In genomic region chr6:48623460-48623859, GRCm38 (mm10) we compare ENCODE assay signal across 32 mouse cellular contexts. TPM values are rescaled to one million over a fixed set of nuclear protein-coding genes. Genes with fewer than 3 reads are reported as not detected.
DNase-seq lines count a peak whose midpoint lies in the region; ATAC-seq and TF ChIP-seq lines count a peak whose summit lies in the region.
"Had no signal": no experiment of that assay in that cellular context is flagged by ENCODE, and none has a peak within 500 bp of the region (broad histone marks: within the 10 kb centered on the region; RNA-seq: fewer than 3 reads in every experiment).

No protein-coding gene starts in this region.

- peaks cover 21% of the 10 kb centered on the region for H3K36me3 ChIP-seq in forebrain, postnatal 0 days (ENCODE audit: insufficient read depth)
- peaks cover 35% of the 10 kb centered on the region for H3K36me3 ChIP-seq in forebrain, embryonic 13.5 days (ENCODE audit: poor library complexity, severe bottlenecking)
- peaks cover 22% of the 10 kb centered on the region for H3K36me3 ChIP-seq in midbrain, postnatal 0 days (ENCODE audit: insufficient read depth, low read length)
- H3K36me3 ChIP-seq in midbrain, embryonic 14.5 days (ENCODE audit: control insufficient read depth, insufficient read depth, low read length): peaks cover 30% of the 10 kb centered on the region

- H3K27ac ChIP-seq in forebrain, postnatal 0 days (ENCODE audit: low read depth, low read length): no peak overlapping the region
- no peak overlapping the region for H3K27ac ChIP-seq in forebrain, embryonic 13.5 days
- H3K27ac ChIP-seq in midbrain, postnatal 0 days (ENCODE audit: low read depth, low read length): no peak overlapping the region
- no peak overlapping the region for H3K27ac ChIP-seq in midbrain, embryonic 14.5 days (replicated peaks; ENCODE audit: low read depth, low read length)
- H3K27ac ChIP-seq: embryonic facial prominence, embryonic 13.5 days; heart, embryonic 15.5 days; hindbrain, embryonic 14.5 days; limb, embryonic 12.5 days had no signal

- H3K9me3 ChIP-seq in forebrain, postnatal 0 days (ENCODE audit: low read length): no peaks in the 10 kb centered on the region
- no peaks in the 10 kb centered on the region for H3K9me3 ChIP-seq in forebrain, embryonic 13.5 days (replicated peaks)
- no peaks in the 10 kb centered on the region for H3K9me3 ChIP-seq in midbrain, postnatal 0 days (ENCODE audit: low read length)
- no peaks in the 10 kb centered on the region for H3K9me3 ChIP-seq in midbrain, embryonic 14.5 days (ENCODE audit: control insufficient read depth, low read length)
- H3K9me3 ChIP-seq: embryonic facial prominence, embryonic 13.5 days; heart, embryonic 15.5 days; limb, embryonic 12.5 days had no signal

- no peak overlapping the region for H3K4me3 ChIP-seq in forebrain, postnatal 0 days (ENCODE audit: low read depth, low read length)
- no peak overlapping the region for H3K4me3 ChIP-seq in forebrain, embryonic 13.5 days
- no peak overlapping the region for H3K4me3 ChIP-seq in midbrain, postnatal 0 days (ENCODE audit: low read depth, low read length)
- no peak overlapping the region for H3K4me3 ChIP-seq in midbrain, embryonic 14.5 days (replicated peaks; ENCODE audit: low read depth, low read length)
- H3K4me3 ChIP-seq: embryonic facial prominence, embryonic 13.5 days; heart, embryonic 15.5 days; limb, embryonic 12.5 days had no signal

- H3K27me3 ChIP-seq in forebrain, postnatal 0 days (ENCODE audit: insufficient read depth, low read length): no peaks in the 10 kb centered on the region
- peaks cover 30% of the 10 kb centered on the region for H3K27me3 ChIP-seq in forebrain, embryonic 13.5 days
- 0 out of 2 replicates have a peak, but pooled peaks cover 7% of the 10 kb centered on the region for H3K27me3 ChIP-seq in midbrain, postnatal 0 days (ENCODE audit: insufficient read depth, low read length)
- H3K27me3 ChIP-seq in midbrain, embryonic 14.5 days (ENCODE audit: control insufficient read depth, insufficient read depth, low read length): peaks cover 12% of the 10 kb centered on the region

- WGBS in forebrain, postnatal 0 days: 32% methylated on average over 1 of the region's 1 CpGs
- WGBS in forebrain, embryonic 13.5 days: 27% methylated on average over 1 of the region's 1 CpGs
- WGBS in midbrain, postnatal 0 days: 65% methylated on average over 1 of the region's 1 CpGs
- WGBS in midbrain, embryonic 14.5 days: 38% methylated on average over 1 of the region's 1 CpGs

- H3K4me2 ChIP-seq in forebrain, postnatal 0 days (ENCODE audit: low read depth): no peak overlapping the region
- H3K4me2 ChIP-seq in forebrain, embryonic 13.5 days: no peak overlapping the region
- no peak overlapping the region for H3K4me2 ChIP-seq in midbrain, postnatal 0 days (ENCODE audit: low read depth, low read length, poor library complexity, severe bottlenecking)
- H3K4me2 ChIP-seq in midbrain, embryonic 14.5 days (ENCODE audit: low read length): no peak overlapping the region
- H3K4me2 ChIP-seq: embryonic facial prominence, embryonic 13.5 days; heart, embryonic 15.5 days; hindbrain, embryonic 14.5 days; limb, embryonic 12.5 days; liver, embryonic 11.5 days; midbrain, embryonic 11.5 days had no signal

- peaks cover 6% of the 10 kb centered on the region for H3K4me1 ChIP-seq in forebrain, postnatal 0 days (ENCODE audit: insufficient read depth)
- H3K4me1 ChIP-seq in forebrain, embryonic 13.5 days: peaks cover 14% of the 10 kb centered on the region
- H3K4me1 ChIP-seq in midbrain, postnatal 0 days (ENCODE audit: insufficient read depth, low read length): peaks cover 10% of the 10 kb centered on the region; the same call in 1 of the 2 replicates
- H3K4me1 ChIP-seq in midbrain, embryonic 14.5 days (ENCODE audit: control insufficient read depth, insufficient read depth, low read length): 0 out of 2 replicates have a peak, but pooled peaks cover 3% of the 10 kb centered on the region

- H3K9ac ChIP-seq in forebrain, postnatal 0 days: no peak overlapping the region
- H3K9ac ChIP-seq in forebrain, embryonic 13.5 days: no peak overlapping the region
- H3K9ac ChIP-seq in midbrain, postnatal 0 days (replicated peaks; ENCODE audit: low read length, poor library complexity, severe bottlenecking): no peak overlapping the region
- no peak overlapping the region for H3K9ac ChIP-seq in midbrain, embryonic 14.5 days (replicated peaks; ENCODE audit: low read length)
- H3K9ac ChIP-seq: embryonic facial prominence, embryonic 13.5 days; heart, embryonic 15.5 days; hindbrain, embryonic 14.5 days; limb, embryonic 12.5 days; liver, postnatal 0 days had no signal

- no peak for DNase-seq in forebrain, postnatal 0 days
- DNase-seq in midbrain, postnatal 0 days (ENCODE audit: low spot score): no peak
- DNase-seq in midbrain, embryonic 14.5 days: no peak
- peak; percentile 78 for DNase-seq in adrenal gland, postnatal 14 days
- no peak for DNase-seq in right cerebral cortex, postnatal 10 days (ENCODE audit: low spot score in 2 of 2)
- DNase-seq in kidney, postnatal 25 days: no peak
- DNase-seq: cerebellum, adult 18-20 months; cerebellum, postnatal 14 days; heart, postnatal 36 days; liver, postnatal 0 days; lung, postnatal 14 days; right cerebral cortex, postnatal 14 days; spleen, adult 18-20 months had no signal

- peak; percentile 23; the same call in 1 of the 2 replicates for TF ChIP-seq CTCF in forebrain, postnatal 0 days (IDR thresholded peaks at IDR 0.05; ENCODE audit: low read depth)
- peak; percentile 46 for TF ChIP-seq CTCF in midbrain, postnatal 0 days (IDR thresholded peaks at IDR 0.05)

- no peak for ATAC-seq in forebrain, postnatal 0 days
- ATAC-seq in forebrain, embryonic 13.5 days: no peak
- ATAC-seq in midbrain, postnatal 0 days (ENCODE audit: low FRiP score): no peak
- ATAC-seq in midbrain, embryonic 14.5 days (ENCODE audit: low FRiP score, low TSS enrichment): no peak
- ATAC-seq: CD4-positive, CD25-positive, alpha-beta regulatory T cell, adult 4 months; forebrain, embryonic 14.5 days; intestine, embryonic 16.5 days; liver, postnatal 0 days had no signal

RNA-seq across cellular contexts. Expression of gene AI854703, which starts 3.1 kb away (rescaled TPM):
- 24.4 and 24.5 TPM in 2 replicates for total RNA-seq in forebrain, postnatal 0 days (2014; rRNA removed)
- polyA plus RNA-seq in forebrain, postnatal 0 days (2015; fragmentation: Nextera tagmentation; extraction: Ambion mirVana): 18.5 and 23.8 TPM in 2 replicates
- 3.1 and 5.4 TPM in 2 replicates for polyA plus RNA-seq in forebrain, embryonic 13.5 days (2015; fragmentation: Nextera tagmentation; extraction: Ambion mirVana)
- 51.7 and 57.1 TPM in 2 replicates for total RNA-seq in midbrain, postnatal 0 days (2014; rRNA removed)
- 28.5 and 30.2 TPM in 2 replicates for polyA plus RNA-seq in midbrain, postnatal 0 days (2015; fragmentation: Nextera tagmentation; extraction: Ambion mirVana)
- 14.2 and 17.8 TPM in 2 replicates for polyA plus RNA-seq in midbrain, embryonic 14.5 days (2014; fragmentation: Nextera tagmentation; extraction: Ambion mirVana)
- total RNA-seq in adrenal gland, postnatal 14 days (2021): 1.8 and 3.1 TPM in 2 replicates
- total RNA-seq: monocyte, adult 5-6 weeks had no signal

RNA-seq across cellular contexts. Expression of gene Zfp775, which starts 21.6 kb away (rescaled TPM):
- total RNA-seq in forebrain, postnatal 0 days (2014; rRNA removed): 10.2 and 10.3 TPM in 2 replicates
- 8.9 and 11.5 TPM in 2 replicates for polyA plus RNA-seq in forebrain, postnatal 0 days (2015; fragmentation: Nextera tagmentation; extraction: Ambion mirVana)
- 13.4 and 13.8 TPM in 2 replicates for polyA plus RNA-seq in forebrain, embryonic 13.5 days (2015; fragmentation: Nextera tagmentation; extraction: Ambion mirVana)
- 8.6 and 9.5 TPM in 2 replicates for total RNA-seq in midbrain, postnatal 0 days (2014; rRNA removed)
- 8.6 and 9.5 TPM in 2 replicates for polyA plus RNA-seq in midbrain, postnatal 0 days (2015; fragmentation: Nextera tagmentation; extraction: Ambion mirVana)
- polyA plus RNA-seq in midbrain, embryonic 14.5 days (2014; fragmentation: Nextera tagmentation; extraction: Ambion mirVana): 14.6 and 17.5 TPM in 2 replicates
- total RNA-seq in adrenal gland, postnatal 14 days (2021): 7.7 and 8.9 TPM in 2 replicates

RNA-seq across cellular contexts. Expression of gene Gimap8, which starts 23.6 kb away (rescaled TPM):
- total RNA-seq in forebrain, postnatal 0 days (2014; rRNA removed): 0.69 and 2.2 TPM in 2 replicates
- polyA plus RNA-seq in forebrain, postnatal 0 days (2015; fragmentation: Nextera tagmentation; extraction: Ambion mirVana): 0.45 and 0.46 TPM in 2 replicates
- 0.19 and 0.28 TPM in 2 replicates for polyA plus RNA-seq in forebrain, embryonic 13.5 days (2015; fragmentation: Nextera tagmentation; extraction: Ambion mirVana)
- 0.60 and 0.76 TPM in 2 replicates for total RNA-seq in midbrain, postnatal 0 days (2014; rRNA removed)
- polyA plus RNA-seq in midbrain, postnatal 0 days (2015; fragmentation: Nextera tagmentation; extraction: Ambion mirVana): 0.45 and 0.53 TPM in 2 replicates
- 0.17 and 0.32 TPM in 2 replicates for polyA plus RNA-seq in midbrain, embryonic 14.5 days (2014; fragmentation: Nextera tagmentation; extraction: Ambion mirVana)
- total RNA-seq in adrenal gland, postnatal 14 days (2021): 12.1 and 20.4 TPM in 2 replicates

RNA-seq across cellular contexts. Expression of gene Gm44965, which starts 29.7 kb away (rescaled TPM):
- not detected in 2 replicates for total RNA-seq in forebrain, postnatal 0 days (2014; rRNA removed)
- 1.2 TPM in 1 of 2 replicates, not detected in the other for polyA plus RNA-seq in forebrain, postnatal 0 days (2015; fragmentation: Nextera tagmentation; extraction: Ambion mirVana)
- polyA plus RNA-seq in forebrain, embryonic 13.5 days (2015; fragmentation: Nextera tagmentation; extraction: Ambion mirVana): 1.7 TPM in 1 of 2 replicates, not detected in the other
- not detected in 2 replicates for total RNA-seq in midbrain, postnatal 0 days (2014; rRNA removed)
- polyA plus RNA-seq in midbrain, postnatal 0 days (2015; fragmentation: Nextera tagmentation; extraction: Ambion mirVana): 0.75 and 1.7 TPM in 2 replicates
- polyA plus RNA-seq in midbrain, embryonic 14.5 days (2014; fragmentation: Nextera tagmentation; extraction: Ambion mirVana): 0.94 TPM in 1 of 2 replicates, not detected in the other
- not detected in 2 replicates for total RNA-seq in adrenal gland, postnatal 14 days (2021)
- total RNA-seq: layer of hippocampus, postnatal 14 days; megakaryocyte progenitor cell, adult 5-6 weeks; neutrophil, adult 5-6 weeks had no signal
- polyA plus RNA-seq: CD4-positive, CD25-positive, alpha-beta regulatory T cell, adult 4 months; embryonic facial prominence, embryonic 13.5 days; forebrain, embryonic 14.5 days; gonadal fat pad, adult 2 months; heart, embryonic 15.5 days; intestine, embryonic 16.5 days; kidney, embryonic 14.5 days; large intestine, adult 2 months; limb, embryonic 12.5 days; liver, embryonic 11.5 days; liver, postnatal 0 days; midbrain, embryonic 11.5 days; testis, adult 2 months; urinary bladder, adult 2 months had no signal

RNA-seq across cellular contexts. Expression of gene Repin1, which starts 29.8 kb away (rescaled TPM):
- total RNA-seq in forebrain, postnatal 0 days (2014; rRNA removed): 40.7 and 55.0 TPM in 2 replicates
- polyA plus RNA-seq in forebrain, postnatal 0 days (2015; fragmentation: Nextera tagmentation; extraction: Ambion mirVana): 26.4 and 29.3 TPM in 2 replicates
- polyA plus RNA-seq in forebrain, embryonic 13.5 days (2015; fragmentation: Nextera tagmentation; extraction: Ambion mirVana): 35.8 and 38.8 TPM in 2 replicates
- total RNA-seq in midbrain, postnatal 0 days (2014; rRNA removed): 76.5 and 91.5 TPM in 2 replicates
- polyA plus RNA-seq in midbrain, postnatal 0 days (2015; fragmentation: Nextera tagmentation; extraction: Ambion mirVana): 41.2 and 42.8 TPM in 2 replicates
- 44.3 and 47.0 TPM in 2 replicates for polyA plus RNA-seq in midbrain, embryonic 14.5 days (2014; fragmentation: Nextera tagmentation; extraction: Ambion mirVana)
- 42.8 TPM in 2 replicates for total RNA-seq in adrenal gland, postnatal 14 days (2021)
